Mouse (Mus musculus) CD4-positive helper T cell, adult 2 months (primary cell): ENCODE data around the gene Atoh8.

Source experiments
- DNase-seq: peaks from one replicate; pipeline ENCODE4 v3.0.0-alpha.2; 2012; ENCODE audit warnings: low read depth, missing footprints, low spot score

The Atoh8 gene

DNA sequence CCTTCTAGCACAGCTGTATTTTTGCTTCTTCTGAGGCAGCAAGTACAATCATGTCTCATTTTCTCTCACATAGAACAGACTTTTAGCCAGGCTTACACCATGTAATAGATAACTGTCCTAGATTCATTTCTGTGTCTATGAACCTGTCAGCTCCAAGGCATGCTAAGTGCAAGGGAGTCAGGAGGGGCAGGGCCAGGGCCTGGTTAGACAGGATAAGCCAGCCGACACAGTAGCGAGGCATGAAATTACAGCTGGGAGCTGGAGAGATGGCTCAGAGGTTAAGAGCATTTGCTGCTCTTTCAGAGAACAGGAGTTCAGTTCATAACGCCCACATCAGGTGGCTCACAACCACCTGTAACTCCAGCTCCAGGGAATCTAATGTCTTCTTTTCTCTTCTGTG is 38.7 kb downstream of the Atoh8 start:
- no peak for DNase-seq

DNA sequence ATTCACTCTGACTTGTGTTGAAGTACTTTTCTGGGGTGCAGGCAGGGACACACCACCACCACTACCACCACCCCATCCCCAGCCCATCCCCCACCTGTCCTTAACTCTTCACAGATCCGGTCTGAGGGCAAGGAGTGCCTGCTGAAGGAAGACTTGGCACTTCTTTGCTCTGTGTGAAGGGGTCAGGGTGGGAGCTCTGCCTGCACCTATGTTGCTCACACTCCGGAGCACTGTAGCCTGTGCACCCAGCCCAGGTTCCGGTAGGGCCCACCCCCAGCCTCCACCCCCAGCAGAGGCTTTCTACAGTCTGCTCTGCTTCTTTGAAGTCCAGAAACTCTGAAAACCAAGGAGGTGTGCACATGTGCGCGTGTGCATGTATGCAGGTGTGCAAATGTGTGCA is 44.8 kb downstream of the Atoh8 start:
- no peak for DNase-seq

DNA sequence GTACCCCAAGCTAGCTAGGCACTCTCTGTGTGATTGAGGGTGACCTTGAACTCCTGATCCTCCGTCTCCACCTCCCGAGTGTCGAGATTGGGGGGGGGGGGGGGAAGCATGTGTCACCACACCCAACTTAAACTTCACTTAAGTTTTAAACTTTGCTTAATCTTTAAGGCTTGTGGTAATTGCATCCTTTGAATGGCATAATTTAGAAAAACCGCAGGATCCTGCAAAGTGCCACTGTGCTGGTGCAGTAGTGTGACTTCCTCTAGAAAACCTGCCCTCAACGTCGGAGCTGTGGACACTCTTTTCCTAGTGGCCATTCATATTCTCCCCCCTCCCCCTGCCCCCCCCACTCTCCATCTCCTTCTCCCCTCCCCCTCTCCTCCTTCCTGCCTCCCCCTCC is 45.3 kb downstream of the Atoh8 start:
- peak; percentile 73 for DNase-seq

DNA sequence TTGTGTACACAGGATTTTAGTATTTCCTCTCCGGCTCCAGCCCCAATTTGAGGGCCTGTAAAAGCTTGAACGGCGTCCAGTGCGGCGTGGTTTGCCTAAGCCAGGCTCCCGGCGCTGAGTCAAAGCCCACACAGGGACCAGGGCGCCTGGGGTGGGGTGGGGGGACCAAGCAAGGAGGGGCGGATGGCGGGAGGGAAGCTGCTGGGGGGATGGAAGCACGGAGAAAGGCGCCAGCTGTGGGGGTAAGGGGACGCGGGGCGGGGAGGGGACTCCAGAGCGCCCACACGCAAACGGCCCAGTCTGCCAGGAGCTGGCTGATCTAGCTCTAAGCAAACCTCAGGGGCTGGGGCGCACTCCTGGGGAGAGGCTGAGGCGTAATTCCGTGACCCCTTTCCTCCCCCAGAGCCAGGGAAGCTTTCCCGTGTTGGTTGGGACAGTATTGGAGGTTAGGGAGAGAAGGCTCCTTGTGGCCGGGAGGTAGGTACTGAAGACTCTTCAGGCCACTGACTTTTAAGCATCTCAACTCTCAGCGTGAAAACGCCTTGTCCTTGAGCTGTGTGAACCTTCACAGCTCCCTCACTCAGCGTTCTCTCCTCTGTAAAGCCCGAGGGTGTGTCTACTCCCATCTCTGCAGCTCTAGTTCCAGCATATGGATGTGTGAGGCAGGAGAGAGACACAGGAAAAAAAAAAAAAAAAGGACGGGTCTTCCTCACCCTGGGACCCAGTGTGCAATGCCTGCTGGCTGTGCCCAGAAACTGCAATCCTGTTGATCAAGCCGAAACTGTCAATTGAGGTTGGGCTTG is 46.1 kb downstream of the Atoh8 start:
- peak; percentile 4 for DNase-seq

DNA sequence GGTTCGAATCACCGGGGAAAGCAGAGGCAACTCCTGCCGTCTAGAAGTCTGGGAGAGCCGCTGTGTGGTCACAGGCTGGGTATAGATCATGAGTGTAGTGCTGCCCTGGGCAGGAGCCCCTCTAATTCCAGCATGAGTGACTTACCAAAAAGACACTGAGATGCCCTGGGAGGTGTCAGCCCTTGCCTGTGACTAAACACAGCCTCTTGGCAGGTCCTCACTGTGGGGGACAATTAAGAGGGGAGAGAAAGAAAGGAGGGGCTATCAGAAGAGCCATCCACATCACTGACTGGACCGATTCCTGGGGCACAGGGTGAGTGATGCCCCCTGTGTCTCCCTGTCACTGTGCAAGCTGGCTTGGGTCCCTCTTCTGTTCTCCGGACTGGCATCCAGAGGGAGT is 48.6 kb downstream of the Atoh8 start:
- DNase-seq = no peak

DNA sequence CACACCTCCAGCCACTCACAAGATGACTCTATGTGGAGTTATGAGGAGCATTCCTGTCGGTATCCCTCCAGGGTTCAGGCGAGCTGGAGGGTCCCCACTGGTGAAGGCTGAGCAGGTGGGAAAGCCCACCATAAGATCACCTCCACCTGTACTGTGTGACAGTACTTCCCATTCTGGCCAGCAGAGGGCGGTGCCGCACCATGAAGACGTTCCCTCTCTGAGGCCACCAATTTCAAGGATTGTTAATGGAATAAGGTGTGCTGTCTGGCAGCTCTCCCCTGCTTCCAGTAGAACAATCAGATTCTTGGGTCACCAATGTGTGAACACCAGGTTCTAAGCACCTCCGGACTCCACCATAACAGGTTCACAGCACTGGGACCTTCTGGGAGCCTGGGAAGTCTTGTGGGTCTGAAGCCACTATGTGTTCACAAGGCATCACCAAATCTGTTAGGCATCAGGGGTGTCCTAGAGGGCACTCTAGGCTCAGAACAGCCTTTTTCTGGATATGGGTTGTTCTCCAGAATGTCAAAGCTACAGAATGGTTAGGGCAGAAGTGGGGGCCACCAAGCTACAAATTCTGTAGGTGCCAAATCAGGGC is 49.4 kb downstream of the Atoh8 start:
- DNase-seq = peak; percentile 62

DNA sequence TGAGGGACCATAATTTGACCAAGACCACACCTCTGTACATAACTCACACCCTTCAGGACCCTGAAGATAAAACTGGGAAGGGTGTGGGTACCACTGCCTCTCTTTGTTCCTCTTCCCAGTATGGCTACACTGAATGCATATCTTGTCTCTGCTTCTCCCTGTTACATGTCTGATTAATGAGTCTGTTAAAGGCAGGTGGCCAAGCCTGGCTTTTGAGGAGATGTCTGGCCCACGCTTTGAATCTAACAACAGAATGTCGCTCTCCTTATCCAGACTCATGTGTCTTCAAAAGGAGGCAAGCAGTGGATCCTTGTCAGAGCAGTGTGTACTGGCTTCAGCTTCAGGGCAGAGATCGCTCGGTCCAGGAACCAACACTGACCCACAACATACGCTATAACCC is 50.8 kb downstream of the Atoh8 start:
- DNase-seq = no peak

DNA sequence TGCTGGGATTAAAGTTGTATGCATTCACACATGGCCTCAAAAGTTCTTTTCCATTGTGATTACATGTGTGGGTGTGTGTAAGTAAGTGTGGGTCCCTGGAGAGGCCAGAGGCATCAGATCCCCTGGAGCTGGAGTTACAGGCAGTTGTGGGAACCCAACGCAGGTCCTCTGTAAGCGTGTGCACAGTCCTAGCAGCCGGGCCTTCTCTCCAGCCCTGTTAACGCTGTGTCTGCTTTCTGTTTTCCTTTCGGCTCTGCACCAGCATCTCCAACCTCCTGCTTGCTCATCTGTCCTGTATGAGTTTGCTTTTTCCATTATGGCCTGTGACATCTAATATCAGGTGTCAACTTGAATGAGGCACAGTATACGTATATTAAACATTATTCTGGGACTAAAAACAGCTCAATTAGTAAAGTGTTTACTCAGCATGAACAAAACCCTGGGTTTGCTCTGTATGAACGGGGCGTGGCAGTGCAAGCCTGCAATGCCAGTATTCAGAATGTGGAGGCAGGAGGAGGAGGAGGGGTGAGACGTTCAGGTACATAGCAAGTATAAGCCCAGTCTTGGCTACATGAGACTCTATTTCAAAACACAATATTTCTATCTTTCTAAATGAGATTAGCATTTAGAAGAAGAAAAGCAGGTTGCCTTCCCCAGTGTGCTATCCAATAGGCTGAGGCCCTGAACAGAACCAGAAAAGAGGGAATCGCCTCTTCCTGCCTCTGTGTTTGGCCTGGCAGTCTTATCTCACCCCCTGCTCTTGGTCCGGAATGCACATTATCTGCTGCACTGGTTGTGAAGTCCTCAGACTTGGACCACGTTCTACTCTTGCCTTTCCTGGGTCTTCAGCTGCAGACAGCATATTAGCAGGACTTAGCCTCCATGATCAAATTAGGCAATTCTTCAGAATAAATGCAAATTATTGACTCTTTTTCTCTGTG is 55.5 kb downstream of the Atoh8 start:
- no peak for DNase-seq

DNA sequence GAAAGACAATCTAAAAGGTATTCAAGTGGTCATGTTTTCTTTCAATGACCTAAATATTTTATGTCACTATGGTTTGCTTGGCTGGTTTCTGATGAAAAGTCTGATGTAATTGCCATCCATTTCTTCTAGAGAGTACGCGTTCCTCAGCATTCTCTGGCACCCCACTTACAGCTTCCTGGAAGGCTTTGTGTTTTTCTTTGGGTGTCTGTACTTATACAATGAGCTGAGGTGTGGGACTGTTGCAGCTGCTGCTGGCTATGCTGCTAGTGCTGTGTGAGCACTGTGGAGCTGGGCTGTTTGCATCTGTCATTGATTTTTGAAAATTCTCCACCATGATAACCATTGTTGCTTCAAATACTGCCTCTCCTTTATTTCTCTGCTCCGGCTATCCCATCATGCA is 56.4 kb downstream of the Atoh8 start:
- no peak for DNase-seq

DNA sequence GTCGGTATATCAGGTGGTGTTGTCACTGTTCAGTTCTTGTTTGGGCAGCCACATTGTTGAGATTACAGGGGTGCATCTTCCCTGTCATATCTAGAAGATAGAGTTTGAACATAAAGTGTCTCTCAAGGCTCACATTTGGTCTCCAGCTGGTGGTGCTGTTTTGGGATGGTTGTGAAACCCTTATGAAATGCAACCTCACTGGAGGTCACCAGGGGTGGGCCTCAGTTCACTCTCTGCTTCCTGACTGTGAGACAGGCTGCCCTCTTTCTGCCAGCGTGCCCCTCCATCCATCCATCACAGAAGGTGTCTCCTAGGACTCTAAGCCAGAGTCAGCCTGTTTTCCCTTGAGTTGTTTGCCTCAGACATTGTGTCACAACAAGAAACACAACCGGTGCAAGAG is 58.0 kb downstream of the Atoh8 start:
- no peak for DNase-seq

DNA sequence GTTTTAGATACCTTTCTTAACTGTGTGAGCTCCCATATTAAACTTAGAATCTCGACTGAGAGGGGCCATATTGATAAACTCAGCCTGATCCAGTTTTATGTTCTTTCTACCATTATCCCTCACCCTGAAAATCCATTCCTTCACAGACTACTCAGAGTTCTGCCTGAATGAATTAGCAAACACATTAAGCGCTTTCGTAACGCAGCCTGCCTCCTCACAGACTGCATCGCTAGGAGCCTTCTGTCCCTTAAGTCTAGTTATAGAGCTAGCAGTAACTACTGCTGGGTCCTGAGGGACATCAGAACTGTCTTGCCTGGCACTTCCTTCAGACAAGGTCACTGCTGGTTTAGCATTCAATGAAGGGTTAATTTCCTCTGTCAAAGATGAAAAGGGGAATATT is 59.4 kb downstream of the Atoh8 start:
- no peak for DNase-seq

DNA sequence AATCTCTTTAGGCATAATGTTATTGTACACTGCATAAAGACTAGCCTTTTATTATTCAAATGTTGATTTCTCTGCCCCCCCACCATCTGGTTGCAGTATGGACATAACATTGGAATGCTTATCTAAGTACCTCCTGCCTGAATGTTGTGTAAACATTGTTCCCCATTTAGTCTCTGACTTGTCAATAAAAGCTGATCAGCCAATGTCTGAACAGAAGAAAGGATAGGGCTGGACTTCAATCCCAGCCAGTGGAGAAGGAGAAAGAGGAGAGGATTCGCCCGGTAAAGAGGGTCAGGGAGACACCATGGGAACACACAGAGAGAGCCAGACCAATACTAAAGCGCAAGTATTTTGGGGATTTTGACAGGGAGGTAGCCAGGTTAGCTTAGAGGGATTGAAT is 60.0 kb downstream of the Atoh8 start:
- no peak for DNase-seq

DNA sequence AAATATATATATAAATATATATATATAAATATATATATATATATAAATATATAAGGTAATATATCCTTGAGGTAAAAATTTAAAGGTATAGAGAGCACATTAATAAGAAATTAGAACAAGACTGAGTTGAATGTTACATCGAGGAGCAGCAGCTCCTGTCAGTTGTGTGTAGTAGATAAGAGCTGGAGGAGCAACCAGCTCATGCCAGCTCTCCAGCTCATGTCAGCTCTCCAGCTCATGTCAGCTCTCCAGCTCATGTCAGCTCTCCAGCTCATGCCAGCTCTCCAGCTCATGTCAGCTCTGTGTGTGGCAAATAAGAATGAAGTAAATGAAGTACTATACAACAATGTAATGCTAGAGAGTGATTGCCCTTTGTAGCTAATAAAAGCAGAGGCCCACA is 62.0 kb downstream of the Atoh8 start:
- DNase-seq = no peak

DNA sequence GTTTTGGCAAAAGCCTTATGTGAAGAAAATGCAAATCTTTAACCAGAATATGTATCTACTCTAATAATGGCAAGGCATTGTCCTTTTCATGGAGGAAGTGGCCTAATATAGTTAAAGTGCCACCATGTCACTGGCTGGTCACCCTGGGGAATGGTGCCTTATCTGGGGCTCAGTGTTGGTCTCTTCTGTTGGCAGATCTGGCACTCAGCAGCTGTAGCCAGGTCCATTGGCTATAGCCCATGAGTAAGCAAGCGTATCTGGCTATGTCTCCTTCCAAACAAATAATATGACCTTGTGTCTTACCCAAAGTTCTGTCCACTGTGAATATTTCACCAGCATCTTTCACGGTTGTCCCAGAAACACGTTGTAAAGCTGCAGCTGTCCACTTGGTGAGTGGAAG is 64.0 kb downstream of the Atoh8 start:
- no peak for DNase-seq

DNA sequence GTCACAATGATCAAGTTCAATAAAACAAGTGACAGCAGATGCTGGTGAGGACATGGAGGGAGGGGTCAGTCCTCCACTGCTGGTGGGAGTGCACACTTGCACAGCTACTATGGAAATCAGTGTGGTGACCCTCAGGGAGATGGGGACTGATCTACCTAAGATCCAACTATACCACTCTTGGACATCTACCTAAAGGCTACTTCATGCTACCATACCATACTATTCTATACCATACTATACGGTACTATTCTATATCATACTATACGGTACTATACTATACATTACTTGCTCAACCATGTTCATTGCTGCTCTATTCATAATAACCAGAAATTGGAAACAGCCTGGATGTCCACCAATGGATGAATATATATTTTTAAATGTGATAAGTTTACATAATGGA is 69.5 kb downstream of the Atoh8 start:
- no peak for DNase-seq

DNA sequence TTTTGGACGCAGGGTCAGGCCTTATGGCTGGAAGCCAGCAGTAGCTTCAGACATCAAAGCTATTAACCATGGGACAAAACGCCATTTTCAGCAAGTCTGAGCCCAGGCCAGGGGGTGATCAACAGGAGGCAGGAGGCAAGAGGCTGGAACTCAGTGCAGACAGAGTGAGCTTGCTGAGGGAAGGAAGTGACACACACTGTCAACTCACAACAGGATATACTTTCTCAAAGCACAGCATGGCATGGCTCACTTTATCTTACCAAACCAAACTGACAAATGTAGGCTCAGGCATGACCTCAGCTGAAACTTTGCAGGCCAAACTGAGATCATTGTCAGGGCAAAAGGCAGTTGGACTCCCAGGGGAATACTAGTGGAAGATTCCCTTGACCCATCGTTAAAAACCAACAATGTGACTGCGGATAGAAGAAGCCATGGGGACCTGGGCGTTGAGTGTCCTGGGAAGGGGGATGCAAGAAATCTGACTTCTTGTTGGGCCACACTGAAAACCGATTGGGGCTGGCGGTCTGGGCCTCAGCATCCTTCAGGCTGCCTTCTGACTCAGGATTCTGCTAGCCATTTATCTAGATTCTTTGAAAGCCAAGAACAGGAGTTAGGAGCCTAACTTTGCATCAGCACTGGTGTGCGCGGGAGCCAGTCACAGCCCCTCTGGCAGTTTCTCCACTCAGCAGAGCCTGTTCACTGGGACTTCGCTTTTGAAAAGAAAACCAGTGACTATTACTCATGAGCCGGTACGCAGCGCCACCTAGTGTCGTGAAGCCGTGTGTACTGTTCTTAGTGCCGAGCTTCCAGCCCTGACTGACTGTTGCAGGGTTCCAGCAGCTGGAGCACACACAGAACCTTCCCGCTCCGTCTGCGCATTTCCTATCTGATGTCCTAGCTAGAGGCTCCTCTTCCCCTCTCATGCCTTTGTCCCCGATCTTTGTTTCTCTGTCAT is 70.8 kb downstream of the Atoh8 start:
- DNase-seq = peak; percentile 80

DNA sequence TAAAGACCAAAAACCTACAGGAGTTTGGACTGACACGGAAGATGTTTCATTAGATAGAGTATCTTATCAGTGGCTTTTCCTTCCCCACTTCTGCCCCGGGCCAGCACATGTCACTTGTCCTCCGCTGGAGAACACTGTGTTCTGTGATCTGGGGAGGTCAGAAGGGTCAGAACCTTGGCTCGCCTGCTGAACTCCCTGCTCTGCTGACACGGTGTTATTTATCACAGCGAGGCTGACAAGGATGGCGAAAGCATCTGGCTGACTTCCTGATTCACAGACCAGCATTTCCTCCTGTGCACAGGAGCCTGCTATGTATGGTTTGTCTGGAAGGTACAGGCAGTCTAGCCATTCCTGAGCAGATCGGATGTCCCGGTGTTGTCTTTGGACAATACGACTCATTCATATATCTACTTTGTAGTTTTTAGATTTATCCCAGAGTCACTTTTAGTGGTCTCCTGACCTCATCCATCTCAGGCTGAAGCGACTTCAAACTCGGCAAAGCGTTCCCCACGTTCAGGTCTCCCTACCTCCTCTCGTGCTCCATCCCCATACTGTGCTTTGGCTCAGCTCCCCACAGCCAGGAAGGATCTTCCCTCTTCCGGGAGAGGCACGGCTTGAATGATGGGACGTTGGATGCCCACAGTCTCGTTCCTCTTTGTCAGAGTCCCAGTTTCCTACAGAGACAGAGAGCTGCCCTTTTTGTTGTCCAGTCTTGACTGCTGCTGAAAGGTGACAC is 73.1 kb downstream of the Atoh8 start:
- peak; percentile 8 for DNase-seq

DNA sequence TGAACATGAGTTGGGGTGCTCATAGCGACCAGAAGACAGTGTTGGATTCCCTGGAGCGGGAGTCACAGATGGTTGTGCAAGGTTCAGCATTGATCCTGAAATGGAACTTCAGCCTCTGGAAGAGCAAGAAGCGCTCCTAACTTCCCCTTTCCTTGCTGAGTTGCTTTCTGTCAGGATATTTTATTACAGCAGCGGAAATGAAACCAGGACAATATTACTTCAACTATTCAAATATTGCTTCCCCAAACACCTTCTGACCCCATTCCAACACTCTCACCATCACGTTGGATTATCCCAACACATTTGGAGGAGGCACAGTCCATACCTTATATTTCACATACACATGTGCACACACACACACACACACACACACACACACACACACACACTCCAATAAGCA is 73.6 kb downstream of the Atoh8 start:
- no peak for DNase-seq

DNA sequence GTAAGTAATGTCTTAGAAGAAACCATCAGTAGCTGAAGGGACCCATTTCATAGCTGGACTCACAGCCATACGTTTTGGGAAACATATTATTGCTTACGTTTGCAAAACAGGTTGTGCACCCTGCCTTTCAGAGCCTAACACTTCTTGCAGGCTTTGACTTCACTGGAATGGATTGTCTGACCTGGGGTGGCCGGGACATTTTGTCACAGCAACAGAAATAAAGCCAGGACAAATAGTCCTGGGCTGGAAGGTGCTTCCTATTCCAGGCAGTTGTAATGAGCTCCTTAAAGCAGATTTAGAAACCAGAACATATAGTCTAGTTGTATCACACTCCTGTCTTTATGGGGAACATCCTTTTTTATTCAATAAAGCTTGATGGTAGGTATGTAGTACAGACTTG is 74.4 kb downstream of the Atoh8 start:
- DNase-seq = no peak

DNA sequence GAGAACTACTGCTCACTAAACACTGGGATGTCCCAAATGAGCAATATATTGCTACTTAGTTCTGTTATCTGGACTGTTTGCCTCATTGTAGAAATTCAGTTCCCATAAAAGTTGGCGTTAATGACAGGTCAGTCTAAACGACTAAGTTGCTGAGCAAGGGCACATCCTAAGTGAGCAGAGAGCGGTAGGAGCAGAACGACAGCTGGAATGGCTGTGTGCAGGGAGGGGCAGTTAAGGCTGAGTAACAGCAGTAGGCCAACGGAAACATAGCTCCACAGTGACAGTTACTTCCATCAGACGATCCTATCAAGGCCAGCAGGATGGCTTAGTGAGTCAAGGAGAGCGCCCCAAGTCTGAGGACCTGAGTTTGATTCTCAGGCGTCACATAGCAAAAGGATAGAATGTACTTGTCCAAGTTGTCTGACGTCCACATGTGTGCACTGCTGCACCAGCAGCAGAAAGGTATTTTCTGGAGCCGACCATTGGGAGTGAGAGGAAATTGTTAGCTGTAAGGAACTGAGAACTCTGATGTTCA is 75.4 kb downstream of the Atoh8 start:
- no peak for DNase-seq
